ENCODE assay signal across 10 mouse cellular contexts in genomic region chr14:102020161-102020605, GRCm38 (mm10).
DNase-seq lines count a peak whose midpoint lies in the region; ATAC-seq and TF ChIP-seq lines count a peak whose summit lies in the region.
"Had no signal": no experiment of that assay in that cellular context is flagged by ENCODE, and none has a peak within 500 bp of the region (broad histone marks: within the 10 kb centered on the region; RNA-seq: fewer than 3 reads in every experiment).

No protein-coding gene starts in this region.

- no peak overlapping the region for H3K9ac ChIP-seq in kidney, embryonic 15.5 days
- H3K9ac ChIP-seq: heart, embryonic 13.5 days; liver, embryonic 12.5 days had no signal

- no peaks in the 10 kb centered on the region for H3K9me3 ChIP-seq in kidney, embryonic 15.5 days (replicated peaks)
- H3K9me3 ChIP-seq: heart, embryonic 13.5 days; liver, embryonic 12.5 days had no signal

- H3K36me3 ChIP-seq in kidney, embryonic 15.5 days = no peaks in the 10 kb centered on the region
- H3K36me3 ChIP-seq: heart, embryonic 13.5 days; liver, embryonic 12.5 days had no signal

- peaks cover 3% of the 10 kb centered on the region; the same call in 1 of the 2 replicates for H3K4me1 ChIP-seq in kidney, embryonic 15.5 days
- H3K4me1 ChIP-seq: heart, embryonic 13.5 days; liver, embryonic 12.5 days had no signal

- no peaks in the 10 kb centered on the region for H3K27me3 ChIP-seq in kidney, embryonic 15.5 days
- H3K27me3 ChIP-seq: heart, embryonic 13.5 days; liver, embryonic 12.5 days had no signal

- no peak for TF ChIP-seq CTCF in gastrocnemius, adult 2 months (IDR thresholded peaks at IDR 0.05)
- TF ChIP-seq CTCF in left cerebral cortex, adult 2 months (IDR thresholded peaks at IDR 0.05) = no peak

- WGBS in kidney, embryonic 15.5 days = 43% methylated on average over 8 of the region's 8 CpGs

- peak; percentile 56; the same call in 1 of the 2 replicates for ATAC-seq in kidney, embryonic 15.5 days (replicated peaks; ENCODE audit: low FRiP score)
- ATAC-seq in cerebellum, adult (ENCODE audit: insufficient number of reproducible peaks, low FRiP score, low TSS enrichment) = peak; percentile 91
- ATAC-seq: liver, embryonic 12.5 days had no signal

- H3K27ac ChIP-seq in kidney, embryonic 15.5 days = no peak overlapping the region
- H3K27ac ChIP-seq in gastrocnemius, adult 2 months = no peak overlapping the region
- H3K27ac ChIP-seq in left cerebral cortex, adult 2 months = no peak overlapping the region
- H3K27ac ChIP-seq: heart, embryonic 13.5 days; liver, embryonic 12.5 days had no signal

- DNase-seq in kidney, adult 11 months = no peak
- DNase-seq in gastrocnemius, adult 2 months = peak; percentile 23
- DNase-seq in layer of hippocampus, postnatal 25 days (ENCODE audit: extremely low spot score in 1 of 2, low spot score in 1 of 2) = peak; percentile 11 to 12
- DNase-seq in frontal cortex, postnatal 25 days (ENCODE audit: low spot score in 2 of 2) = no peak
- DNase-seq in left cerebral cortex, adult 2 months (ENCODE audit: extremely low spot score in 1 of 2, low spot score in 2 of 2) = no peak
- DNase-seq in thymus, adult 18-20 months = no peak

- intact Hi-C loops in gastrocnemius, adult 2 months (cut with DNase I) = no loop called here
- intact Hi-C loops in left cerebral cortex, adult 2 months (cut with DNase I) = no loop called here

- H3K4me2 ChIP-seq in kidney, embryonic 15.5 days = no peak overlapping the region
- H3K4me2 ChIP-seq: heart, embryonic 13.5 days; liver, embryonic 12.5 days had no signal

- no peak overlapping the region for H3K4me3 ChIP-seq in kidney, embryonic 15.5 days (replicated peaks)
- H3K4me3 ChIP-seq in gastrocnemius, adult 2 months = no peak overlapping the region
- H3K4me3 ChIP-seq in left cerebral cortex, adult 2 months = no peak overlapping the region
- H3K4me3 ChIP-seq: heart, embryonic 13.5 days; liver, embryonic 12.5 days had no signal

Comparison
In these comparisons a context has a peak if more than half of its experiments do, and no peak if none do; other contexts are left out.
1. DNase-seq: peak in gastrocnemius, adult 2 months (single experiment) and layer of hippocampus, postnatal 25 days (2 of 2); none in kidney, adult 11 months (single experiment), frontal cortex, postnatal 25 days (0 of 2), left cerebral cortex, adult 2 months (0 of 2) and thymus, adult 18-20 months (0 of 2).